14 mouse cellular contexts compared by ENCODE assay signal in the genomic region with DNA sequence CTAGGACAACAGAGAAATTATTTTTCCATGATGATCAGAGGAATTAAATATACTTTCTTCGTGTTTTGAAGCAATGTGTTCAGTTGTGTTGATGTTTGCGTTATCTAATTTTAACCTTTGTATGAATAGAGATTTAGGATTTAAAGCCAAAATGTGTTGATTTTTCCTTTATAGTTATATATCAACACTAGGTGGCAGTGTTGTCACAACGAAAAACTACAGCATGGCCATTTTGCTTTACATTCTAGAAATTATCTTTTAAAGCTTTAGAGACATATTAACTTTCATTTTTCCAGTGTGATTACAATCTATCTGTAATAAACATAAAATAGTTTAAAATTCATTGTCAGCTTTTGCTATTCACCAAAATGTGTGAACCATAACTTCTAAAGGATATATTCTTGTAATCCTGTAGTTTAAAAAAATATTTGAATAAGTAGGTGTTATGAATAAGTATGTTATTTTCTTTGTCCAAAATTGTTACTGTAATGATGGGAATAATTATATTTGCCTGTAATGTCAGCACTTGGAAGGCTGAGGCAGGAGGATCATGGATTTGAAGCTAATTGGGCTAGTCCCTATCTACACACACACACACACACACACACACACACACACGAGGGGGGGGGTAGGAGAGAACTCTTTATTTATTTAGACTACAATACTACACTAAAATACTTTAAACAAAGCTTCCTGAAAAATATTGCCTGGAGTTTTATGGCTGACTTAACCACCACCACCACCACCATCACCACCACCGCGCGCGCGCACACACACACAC.
DNase-seq lines count a peak whose midpoint lies in the region; ATAC-seq and TF ChIP-seq lines count a peak whose summit lies in the region.
"Had no signal": no experiment of that assay in that cellular context is flagged by ENCODE, and none has a peak within 500 bp of the region (broad histone marks: within the 10 kb centered on the region; RNA-seq: fewer than 3 reads in every experiment).

No protein-coding gene starts in this region.

- no peak for TF ChIP-seq POLR2A in heart, adult 2 months (IDR thresholded peaks at IDR 0.05; ENCODE audit: insufficient read depth, low read depth, low read length)

- H3K4me2 ChIP-seq in midbrain, embryonic 11.5 days: no peak overlapping the region
- H3K4me2 ChIP-seq: heart, embryonic 15.5 days had no signal

- H3K36me3 ChIP-seq in heart, adult 2 months (ENCODE audit: control insufficient read depth, insufficient read depth, low read length): no peaks in the 10 kb centered on the region
- H3K36me3 ChIP-seq in midbrain, embryonic 11.5 days (ENCODE audit: control insufficient read depth, insufficient read depth, low read length): no peaks in the 10 kb centered on the region
- no peaks in the 10 kb centered on the region for H3K36me3 ChIP-seq in midbrain, embryonic 10.5 days
- H3K36me3 ChIP-seq: heart, embryonic 15.5 days had no signal

- no peak for DNase-seq in heart, adult 2 months
- DNase-seq in heart, postnatal 14 days: no peak
- peak; percentile 88 for DNase-seq in midbrain, embryonic 11.5 days (ENCODE audit: low spot score, missing footprints)
- DNase-seq in midbrain, embryonic 10.5 days (ENCODE audit: low spot score): no peak
- peak; percentile 8 for DNase-seq in ZHBTc4 (ENCODE audit: low read depth, low spot score)
- DNase-seq in retina, embryonic 14.5 days (ENCODE audit: low spot score): peak; percentile 72
- DNase-seq in testis, postnatal 10 days (ENCODE audit: low spot score): no peak
- DNase-seq in T-cell, adult 2 months (ENCODE audit: low spot score): no peak
- DNase-seq: cerebellum, adult 9-11 months; kidney, postnatal 14 days; thymus, postnatal 36 days had no signal

- TF ChIP-seq EP300 in heart, adult 2 months (IDR thresholded peaks at IDR 0.05; ENCODE audit: insufficient read depth, low read depth, low read length): no peak

- H3K9me3 ChIP-seq in midbrain, embryonic 11.5 days (ENCODE audit: control insufficient read depth, low read length): no peaks in the 10 kb centered on the region
- no peaks in the 10 kb centered on the region for H3K9me3 ChIP-seq in midbrain, embryonic 10.5 days (replicated peaks)
- H3K9me3 ChIP-seq: heart, embryonic 15.5 days had no signal

- 60% methylated on average over 9 of the region's 9 CpGs for WGBS in heart, adult 2 months
- WGBS in midbrain, embryonic 11.5 days: 65% methylated on average over 9 of the region's 9 CpGs
- 64% methylated on average over 9 of the region's 9 CpGs for WGBS in midbrain, embryonic 10.5 days

- no peaks in the 10 kb centered on the region for H3K27me3 ChIP-seq in heart, adult 2 months (ENCODE audit: control insufficient read depth, insufficient read depth, low read length)
- no peaks in the 10 kb centered on the region for H3K27me3 ChIP-seq in midbrain, embryonic 11.5 days (ENCODE audit: control insufficient read depth, insufficient read depth, low read length)
- H3K27me3 ChIP-seq in midbrain, embryonic 10.5 days (ENCODE audit: low read depth, poor library complexity, severe bottlenecking): no peaks in the 10 kb centered on the region
- H3K27me3 ChIP-seq: heart, embryonic 15.5 days had no signal

- peak; percentile 62 for TF ChIP-seq CTCF in heart, adult 2 months (IDR thresholded peaks at IDR 0.05)

- H3K4me1 ChIP-seq in heart, adult 2 months (ENCODE audit: control insufficient read depth, insufficient read depth, low read length): no peaks in the 10 kb centered on the region
- H3K4me1 ChIP-seq in midbrain, embryonic 11.5 days (ENCODE audit: control insufficient read depth, insufficient read depth, low read length): no peaks in the 10 kb centered on the region
- H3K4me1 ChIP-seq in midbrain, embryonic 10.5 days: no peaks in the 10 kb centered on the region
- H3K4me1 ChIP-seq: heart, embryonic 15.5 days had no signal

- no peak overlapping the region for H3K9ac ChIP-seq in heart, adult 2 months (ENCODE audit: low read depth, low read length)
- H3K9ac ChIP-seq in midbrain, embryonic 11.5 days (ENCODE audit: low read length): no peak overlapping the region
- H3K9ac ChIP-seq: heart, embryonic 15.5 days; liver, embryonic 14.5 days had no signal

- H3K79me2 ChIP-seq in heart, adult 2 months (replicated peaks; ENCODE audit: control insufficient read depth, insufficient read depth, low read length): no peaks in the 10 kb centered on the region

- H3K27ac ChIP-seq in heart, adult 2 months: no peak overlapping the region
- H3K27ac ChIP-seq in midbrain, embryonic 11.5 days (ENCODE audit: low read depth, low read length): no peak overlapping the region
- H3K27ac ChIP-seq in midbrain, embryonic 10.5 days (replicated peaks): no peak overlapping the region
- H3K27ac ChIP-seq: heart, embryonic 15.5 days; liver, embryonic 14.5 days had no signal

- intact Hi-C loops in heart, adult 2 months (cut with DNase I): loop anchor here (5.0 kb wide), 1 partner anchor 612 kb away; no protein-coding TSS in a partner anchor
- intact Hi-C loops in heart, postnatal 14 days (cut with DNase I): loop anchor here (5.0 to 10.0 kb wide), 2 partner anchors 615 to 817 kb away; no protein-coding TSS in a partner anchor

- ATAC-seq in midbrain, embryonic 11.5 days (ENCODE audit: low FRiP score): 0 out of 2 replicates have a peak, but pooled peaks have one; percentile 57

- no peak overlapping the region for H3K4me3 ChIP-seq in heart, adult 2 months
- no peak overlapping the region for H3K4me3 ChIP-seq in midbrain, embryonic 11.5 days (ENCODE audit: low read depth, low read length)
- H3K4me3 ChIP-seq in midbrain, embryonic 10.5 days: no peak overlapping the region
- H3K4me3 ChIP-seq: heart, embryonic 15.5 days; myocyte had no signal

Comparison
In these comparisons a context has a peak if more than half of its experiments do, and no peak if none do; other contexts are left out.
1. DNase-seq: peak in midbrain, embryonic 11.5 days (single experiment), ZHBTc4 (single experiment) and retina, embryonic 14.5 days (single experiment); none in heart, adult 2 months (0 of 2), heart, postnatal 14 days (0 of 2), midbrain, embryonic 10.5 days (single experiment), testis, postnatal 10 days (single experiment) and T-cell, adult 2 months (single experiment).